Mouse (Mus musculus) 416B (cell line): ENCODE data around the gene Tmem8.
A peak's percentile ranks its signal among the peaks of the same experiment; 100 is the strongest.

ENCODE experiments used
- DNase-seq: peaks from one replicate; pipeline ENCODE4 v3.0.0; 2011; ENCODE audit warnings: low read depth

Tmem8 gene

DNA sequence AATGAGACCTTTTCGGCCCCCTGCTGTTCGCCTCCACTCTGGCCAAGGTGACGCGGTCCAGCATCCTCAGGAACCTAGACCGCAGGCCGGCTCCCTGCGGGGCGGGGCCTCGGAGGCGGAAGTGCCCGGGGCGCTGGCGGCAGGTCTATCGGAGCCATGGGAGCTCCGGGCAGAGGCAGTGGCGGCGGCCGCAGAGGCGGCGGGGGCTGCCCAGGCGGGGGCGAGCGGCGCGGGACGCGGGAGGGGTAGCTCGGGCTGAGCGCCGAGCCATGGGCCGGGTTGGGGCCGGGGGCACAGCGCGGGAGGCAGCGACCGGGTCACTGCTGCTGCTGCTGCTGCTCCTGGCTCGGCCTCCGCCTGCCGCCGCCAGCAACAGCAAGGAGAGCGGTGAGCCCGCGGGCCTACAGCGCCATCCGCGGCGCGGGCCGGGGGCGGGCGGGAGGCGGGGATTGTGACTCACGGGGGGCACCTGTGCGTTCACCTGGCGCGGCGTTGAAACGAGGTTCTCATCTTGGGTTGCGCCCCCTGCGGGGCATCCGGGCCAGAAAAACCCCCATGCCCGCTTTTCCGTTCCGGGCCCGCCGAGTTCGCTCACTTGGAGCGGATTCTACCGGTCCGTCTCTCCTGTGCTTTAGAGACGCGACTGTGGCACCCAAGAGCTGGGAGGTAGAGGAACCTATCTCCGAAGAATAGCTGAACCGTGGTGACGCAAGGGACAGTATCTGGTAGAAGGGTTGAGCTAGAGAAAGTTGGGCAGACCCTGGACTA lies at the start of gene Tmem8:
Tmem8 (plus strand) TSS at position 119 of the 768 bp plus-strand sequence.
- peak; percentile 68 for DNase-seq

DNA sequence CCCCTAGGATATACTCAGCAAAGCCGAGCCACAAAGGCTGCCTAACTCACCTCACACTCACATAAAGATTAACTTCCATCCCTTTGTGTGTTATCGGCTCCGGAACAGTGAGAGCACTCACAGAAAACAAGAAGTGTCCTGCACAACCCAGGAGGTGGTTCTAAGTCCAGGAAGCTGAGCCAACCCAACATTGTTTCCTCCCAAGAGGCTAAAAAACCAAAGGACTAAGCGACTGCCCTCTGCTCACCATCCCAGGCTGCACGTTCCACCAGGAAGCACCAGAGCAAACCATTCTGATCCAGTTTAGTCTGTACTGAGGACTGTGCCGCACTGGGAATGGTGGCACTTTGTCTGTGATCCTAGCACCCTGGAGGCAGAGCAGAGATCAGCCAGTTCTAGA lies 48.2 kb upstream of the Tmem8 start:
- DNase-seq, result no peak

DNA sequence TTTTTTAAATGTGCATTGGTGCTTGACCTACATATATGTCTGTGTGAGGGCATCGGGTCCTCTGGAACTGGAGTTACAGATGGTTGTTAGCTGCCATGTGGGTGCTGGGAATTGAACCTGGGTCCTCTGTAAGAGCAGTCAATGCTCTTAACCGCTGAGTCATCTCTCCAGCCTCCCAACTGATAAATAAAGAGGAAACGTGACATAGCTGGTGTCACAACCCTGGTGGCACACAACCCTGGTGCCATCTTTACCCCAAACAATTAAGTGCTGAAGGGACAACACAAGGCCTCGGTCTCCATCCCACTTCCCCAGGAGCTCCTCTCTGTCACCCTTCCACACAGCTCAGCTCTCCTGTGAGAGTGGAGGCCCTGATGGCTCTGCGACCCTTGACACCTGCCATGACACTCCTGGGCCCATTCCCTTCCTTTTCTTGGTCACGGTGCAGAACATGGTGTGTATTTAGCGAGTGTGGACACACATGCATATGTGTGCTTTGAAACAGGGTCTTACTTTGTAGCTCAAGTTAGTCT lies 46.5 kb upstream of the Tmem8 start:
- DNase-seq, result peak; percentile 39

DNA sequence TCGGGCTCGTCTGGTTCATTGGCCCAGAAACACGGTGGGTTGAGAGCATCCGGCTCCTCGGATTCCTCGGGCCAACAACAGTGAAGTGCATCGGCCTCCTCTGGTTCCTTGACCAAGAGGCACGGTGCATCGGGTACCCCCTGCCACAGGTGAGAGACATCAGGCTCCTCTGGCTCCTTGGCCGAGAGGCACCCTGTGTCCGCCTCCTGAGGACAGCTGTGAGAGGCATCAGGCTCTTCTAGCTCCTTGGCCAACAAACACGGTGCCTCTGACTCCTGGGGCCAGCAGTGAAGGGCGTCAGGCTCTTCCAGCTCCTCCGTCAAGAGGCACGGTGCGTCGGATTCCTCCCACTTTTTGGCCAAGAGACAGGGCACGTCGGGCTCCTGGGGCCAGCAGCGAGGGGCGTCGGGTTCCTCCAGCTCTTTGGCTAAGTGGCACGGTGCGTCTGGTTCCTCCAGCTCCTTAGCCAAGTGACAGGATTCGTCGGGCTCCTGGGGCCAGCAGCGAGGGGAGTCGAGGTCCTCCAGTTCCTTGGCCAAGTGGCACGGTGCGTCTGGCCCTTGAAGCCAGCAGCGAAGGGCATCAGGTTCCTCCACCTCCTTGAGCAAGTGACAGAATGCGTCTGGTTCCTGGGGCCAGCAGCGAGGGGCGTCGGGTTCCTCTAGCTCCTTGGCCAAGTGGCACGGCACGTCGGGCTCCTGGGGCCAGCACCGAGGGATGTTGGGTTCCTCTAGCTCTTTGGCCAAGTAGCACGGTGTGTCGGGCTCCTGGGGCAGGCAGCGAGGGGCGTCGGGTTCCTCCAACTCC lies 44.9 kb upstream of the Tmem8 start:
- no peak for DNase-seq

DNA sequence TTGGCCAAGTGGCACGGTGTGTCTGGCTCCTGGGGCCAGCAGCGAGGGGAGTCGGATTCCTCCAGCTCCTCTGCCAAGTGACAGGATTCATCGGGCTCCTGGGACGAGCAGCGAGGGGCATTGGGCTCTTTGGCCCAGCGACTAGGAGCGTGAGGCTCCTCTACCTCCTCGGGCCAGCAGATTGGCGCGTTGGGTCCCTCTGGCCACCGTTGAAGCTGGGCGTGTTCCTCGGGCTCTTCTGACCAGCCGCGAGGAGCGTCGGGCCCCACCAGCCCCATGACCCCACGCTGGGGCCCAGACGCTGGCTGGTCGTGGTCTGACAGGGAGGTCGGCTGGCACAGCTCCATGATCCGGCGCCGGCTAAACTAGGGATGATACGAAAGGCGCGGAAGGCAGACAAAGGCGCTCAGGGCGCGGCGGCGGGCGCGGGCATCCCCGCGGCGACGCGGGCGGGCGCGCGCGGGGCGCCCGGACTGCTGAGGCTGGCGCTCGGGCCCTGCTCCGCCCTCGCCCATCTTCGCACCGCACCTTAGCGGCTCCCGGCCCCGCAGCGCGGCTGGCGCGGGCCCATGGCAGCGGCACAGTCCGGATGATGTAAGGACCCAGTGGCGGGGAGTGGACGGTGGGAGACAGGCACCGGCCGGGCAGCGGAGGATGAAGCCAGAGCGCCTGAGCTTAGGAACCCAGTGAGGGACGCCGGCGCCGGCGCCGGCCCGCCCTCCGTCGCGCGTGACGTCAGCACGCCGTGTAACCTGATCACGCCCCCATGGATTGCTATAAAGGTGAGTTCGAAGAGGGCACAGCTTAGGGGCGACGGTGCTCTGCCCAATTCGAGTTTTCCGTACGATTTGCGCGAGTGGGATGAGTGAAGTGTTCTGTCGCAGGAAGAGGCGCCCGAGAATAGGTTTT lies 44.0 kb upstream of the Tmem8 start, which contains the start of gene Rab11fip3:
Rab11fip3 (minus strand) TSS at position 725 of the 909 bp plus-strand sequence.
- DNase-seq, result peak; percentile 88

DNA sequence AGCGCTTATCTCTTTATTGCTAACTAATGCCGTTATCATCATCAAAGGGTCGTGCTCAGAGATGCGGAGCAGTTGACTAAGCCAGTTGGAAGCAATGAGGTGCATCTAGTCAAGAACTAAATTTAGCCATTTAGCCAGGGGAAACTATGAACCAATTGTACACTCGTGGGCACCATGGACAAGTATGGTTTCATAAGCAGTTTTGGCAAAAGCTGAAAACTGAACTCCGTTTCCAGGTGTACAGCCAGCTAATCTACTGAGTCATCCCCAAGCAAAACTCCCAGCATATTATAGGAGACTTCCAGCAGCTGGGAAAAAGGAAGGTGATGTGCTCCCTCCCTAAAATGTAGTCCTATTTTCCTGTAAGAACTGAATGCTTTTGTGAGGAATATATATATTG lies 43.0 kb upstream of the Tmem8 start:
- no peak for DNase-seq

DNA sequence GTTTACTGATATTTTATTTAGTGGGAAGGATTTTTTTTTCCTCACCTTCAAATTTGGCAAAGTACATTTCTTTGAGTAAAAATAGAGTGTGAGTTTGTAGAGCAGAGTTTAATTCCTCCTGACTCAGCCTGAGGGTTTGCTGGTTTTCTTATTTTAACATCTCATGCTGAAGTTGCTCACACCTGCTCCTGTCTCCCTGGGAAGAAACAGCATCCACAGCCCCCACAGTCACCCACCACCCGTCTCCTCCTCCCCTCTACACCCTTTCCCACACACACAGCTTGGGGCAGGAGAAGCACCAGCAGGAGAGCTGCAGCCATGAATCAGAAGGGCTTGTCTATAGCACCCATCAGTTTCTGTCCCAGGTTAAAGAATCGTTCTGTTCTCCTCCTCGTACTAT lies 37.9 kb upstream of the Tmem8 start:
- no peak for DNase-seq

DNA sequence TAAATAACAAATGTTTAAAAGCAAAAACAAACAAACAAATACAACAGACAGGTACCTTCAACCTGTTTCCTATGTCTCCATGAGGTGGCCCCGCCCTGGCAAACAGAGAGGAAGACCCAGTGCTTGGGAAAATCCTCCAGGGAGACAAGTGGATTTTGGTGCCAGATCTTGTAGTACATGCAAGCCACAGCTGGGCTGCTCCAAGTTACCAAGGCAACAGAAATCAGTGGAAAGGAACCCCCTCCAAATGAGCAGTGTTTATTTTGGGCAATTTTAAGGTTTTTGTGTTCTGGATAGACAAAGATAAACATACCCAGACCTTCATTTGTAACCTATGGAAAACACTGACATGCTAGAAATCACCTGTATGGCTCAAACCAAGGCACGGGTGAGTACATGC lies 34.2 kb upstream of the Tmem8 start:
- DNase-seq, result no peak

DNA sequence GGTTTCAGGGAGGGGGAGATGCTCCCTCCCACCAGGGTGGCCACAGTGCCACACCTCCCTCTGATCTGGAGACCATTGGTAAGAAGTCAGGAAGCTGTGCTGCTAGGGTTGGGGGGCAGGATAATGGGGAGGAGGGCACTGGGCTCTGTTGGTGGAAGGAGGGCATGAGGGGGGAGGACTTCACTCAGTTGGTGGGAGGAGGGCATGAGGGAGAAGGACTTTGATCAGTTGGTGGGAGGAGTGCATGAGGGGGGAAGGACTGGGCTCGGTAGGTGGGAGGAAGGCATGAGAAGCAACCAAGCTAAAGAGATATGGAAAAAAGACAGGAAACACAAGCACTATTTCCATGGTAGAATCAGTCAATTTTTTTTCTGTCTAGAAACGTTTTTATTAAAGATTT lies 32.2 kb upstream of the Tmem8 start:
- no peak for DNase-seq

DNA sequence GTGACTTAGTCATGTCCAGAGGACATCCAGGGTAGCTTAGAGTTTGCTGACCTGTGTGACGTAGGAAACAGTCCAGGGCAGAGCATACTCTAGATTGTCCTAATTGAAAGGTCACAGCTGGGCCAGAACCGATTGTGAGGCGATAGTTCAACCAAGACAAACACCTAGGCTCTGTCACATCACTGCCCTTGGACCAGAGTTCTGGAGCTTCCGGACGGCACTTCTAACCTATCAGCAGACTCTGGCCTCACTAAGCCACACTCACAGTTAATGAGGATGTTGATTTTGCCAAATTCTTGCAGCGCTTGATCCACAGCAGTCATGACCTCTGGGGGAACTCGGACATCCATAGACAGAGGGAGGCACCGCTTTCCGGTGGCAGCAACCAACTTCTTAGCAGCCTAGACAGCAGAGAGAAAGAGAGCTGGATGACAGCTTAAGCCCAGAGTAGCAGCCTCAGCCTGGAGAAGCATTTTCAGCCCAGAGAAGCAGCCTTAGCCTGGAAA lies 26.0 kb upstream of the Tmem8 start:
- no peak for DNase-seq

DNA sequence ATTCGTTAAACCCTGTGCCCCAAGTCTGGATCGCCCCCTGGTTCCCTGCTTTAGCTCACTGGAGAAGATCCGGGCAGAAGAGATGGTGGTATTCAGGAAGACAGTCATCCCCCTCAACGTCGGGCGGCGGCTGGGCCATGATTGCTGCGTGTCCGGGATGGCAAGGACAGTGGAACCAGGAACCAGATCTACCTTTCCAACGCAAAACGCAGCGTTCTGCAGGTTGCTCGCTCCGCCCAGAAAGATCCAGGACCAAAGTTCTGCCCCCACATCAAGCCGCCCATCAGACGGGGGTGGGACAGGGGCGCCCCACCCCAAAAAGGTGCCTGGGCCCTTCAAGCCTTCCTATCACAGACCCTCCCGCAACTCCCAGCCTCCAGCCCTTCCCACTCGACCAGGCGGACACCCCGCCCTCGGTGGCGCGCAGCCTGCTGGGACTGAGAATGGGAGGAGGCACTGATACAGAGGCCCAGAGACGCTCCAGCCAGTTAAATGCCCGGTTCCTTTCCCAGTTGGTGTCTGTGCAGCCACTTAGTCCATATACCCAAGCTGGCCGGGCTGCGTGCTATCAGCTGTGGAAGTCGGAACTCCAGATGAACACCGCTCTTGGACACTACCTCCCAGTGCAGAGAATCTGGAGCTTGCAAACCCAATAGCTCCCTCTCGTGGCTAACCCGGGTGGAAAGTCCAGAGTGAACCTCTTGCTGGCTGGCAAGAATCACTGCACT lies 23.0 kb upstream of the Tmem8 start, which contains the start of gene Decr2:
Decr2 (minus strand) TSS at position 433 of the 728 bp plus-strand sequence.
- DNase-seq, result peak; percentile 87

DNA sequence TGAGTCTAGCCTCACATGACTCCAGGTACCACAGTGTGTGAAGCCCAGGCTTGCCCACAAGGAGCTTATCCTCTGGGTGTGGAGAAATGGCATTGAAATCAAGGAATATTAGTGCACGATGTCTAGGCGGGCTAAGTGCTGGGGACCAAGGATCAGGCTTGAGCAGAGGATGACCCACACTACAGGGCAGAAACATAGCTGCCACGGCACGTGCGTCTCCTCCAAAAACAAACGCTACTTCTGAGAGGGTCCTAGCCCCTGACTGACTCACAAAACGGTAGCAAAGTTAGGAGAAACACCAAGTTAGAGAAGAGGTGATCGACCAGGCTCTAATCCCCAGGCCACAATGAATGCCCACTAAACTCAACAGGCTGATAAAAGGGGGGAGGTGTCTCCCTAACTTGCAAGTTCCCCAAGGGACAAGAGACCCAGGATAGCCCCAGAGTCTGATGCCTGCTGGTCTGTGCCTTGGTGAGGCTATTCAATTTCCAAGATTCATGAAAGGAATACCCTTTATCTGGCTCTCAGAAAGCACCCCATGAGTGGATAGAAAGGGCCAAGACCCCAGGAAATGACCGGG lies 18.5 kb upstream of the Tmem8 start:
- DNase-seq, result no peak

DNA sequence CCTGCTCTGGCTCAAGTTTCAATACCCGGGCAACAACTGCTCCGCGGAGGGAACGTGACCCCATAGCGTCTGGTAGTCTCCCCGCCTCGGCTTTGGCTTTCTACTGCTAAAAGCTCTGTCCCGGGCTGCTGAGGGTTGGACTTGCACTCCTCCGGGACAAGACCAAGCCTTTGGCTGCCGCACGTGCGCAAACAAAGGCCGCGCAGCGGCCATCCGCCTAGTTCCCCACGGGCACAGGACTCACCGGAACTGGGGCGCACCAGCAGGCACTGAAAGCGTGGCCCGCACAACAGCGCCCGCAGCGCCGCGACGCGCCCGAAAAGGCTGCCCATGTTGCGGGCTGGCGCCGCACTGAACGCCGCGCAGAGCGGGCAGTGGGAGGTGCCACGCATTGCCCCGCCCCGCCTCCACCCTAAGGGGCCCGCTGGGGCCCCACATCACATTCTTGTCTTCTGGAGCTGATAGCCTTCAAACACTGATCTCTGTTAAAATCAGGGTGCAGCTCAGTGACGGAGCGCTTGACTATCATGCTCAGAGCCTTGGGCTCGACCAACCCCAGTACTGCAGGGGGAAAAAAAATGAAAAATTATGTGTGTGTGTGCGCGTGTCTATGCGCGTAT lies 17.9 kb upstream of the Tmem8 start, which contains the start of gene Nme4:
Nme4 (minus strand) TSS at position 482 of the 620 bp plus-strand sequence.
- DNase-seq, result peak; percentile 47

DNA sequence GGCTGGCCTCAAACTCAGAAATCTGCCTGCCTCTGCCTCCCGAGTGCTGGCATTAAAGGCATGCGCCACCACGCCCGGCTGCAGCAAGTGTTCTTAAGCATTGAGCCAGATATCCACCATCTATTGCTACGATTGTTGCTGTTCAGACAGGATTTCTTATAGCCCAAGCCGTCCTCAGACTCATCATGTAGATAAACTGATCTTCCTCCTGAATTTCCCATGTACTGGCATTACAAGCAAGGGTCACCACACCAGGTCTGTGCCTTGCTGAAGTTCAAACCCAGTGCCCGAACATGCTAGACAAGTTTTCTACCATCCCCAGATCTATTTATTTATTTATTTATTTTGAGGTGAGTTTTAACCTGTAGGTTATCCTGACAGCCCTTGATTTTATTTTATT lies 14.6 kb upstream of the Tmem8 start:
- no peak for DNase-seq

DNA sequence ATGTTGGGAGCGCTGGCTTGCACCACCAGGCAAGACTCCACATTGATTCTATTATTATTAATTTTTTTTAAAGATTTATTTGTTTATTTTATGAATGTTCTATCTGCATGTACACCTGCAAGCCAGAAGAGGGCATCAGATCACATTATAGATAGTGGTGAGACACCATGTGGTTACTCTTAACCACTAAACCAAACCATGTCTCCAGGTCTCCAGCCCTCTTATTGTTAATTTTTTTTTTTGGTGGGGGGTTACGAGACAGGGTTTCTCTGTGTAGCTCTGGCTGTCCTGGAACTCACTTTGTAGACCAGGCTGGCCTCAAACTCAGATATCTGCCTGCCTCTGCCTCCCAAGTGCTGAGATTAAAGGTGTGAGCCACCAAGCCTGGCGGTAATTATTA lies 13.8 kb upstream of the Tmem8 start:
- DNase-seq, result peak; percentile 77

DNA sequence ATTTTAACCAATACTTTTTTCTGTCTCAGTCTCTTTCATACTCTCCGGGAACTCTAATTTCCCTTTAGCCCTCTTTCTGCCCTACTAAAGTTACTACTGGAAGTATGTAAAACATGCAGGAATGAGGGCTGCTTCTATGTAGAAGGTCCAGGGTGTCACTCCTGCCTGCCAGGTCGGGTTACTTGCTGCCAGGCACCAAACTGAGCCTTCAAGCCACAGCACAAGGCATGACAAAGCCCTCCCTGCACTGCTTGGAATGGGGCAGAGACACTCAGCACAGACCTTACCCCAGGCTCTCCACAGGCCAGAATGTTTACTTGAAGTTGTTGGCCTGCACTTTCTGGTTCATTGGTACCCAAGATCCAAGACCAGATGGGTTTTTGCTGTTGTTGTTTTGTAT lies 12.9 kb upstream of the Tmem8 start:
- no peak for DNase-seq

DNA sequence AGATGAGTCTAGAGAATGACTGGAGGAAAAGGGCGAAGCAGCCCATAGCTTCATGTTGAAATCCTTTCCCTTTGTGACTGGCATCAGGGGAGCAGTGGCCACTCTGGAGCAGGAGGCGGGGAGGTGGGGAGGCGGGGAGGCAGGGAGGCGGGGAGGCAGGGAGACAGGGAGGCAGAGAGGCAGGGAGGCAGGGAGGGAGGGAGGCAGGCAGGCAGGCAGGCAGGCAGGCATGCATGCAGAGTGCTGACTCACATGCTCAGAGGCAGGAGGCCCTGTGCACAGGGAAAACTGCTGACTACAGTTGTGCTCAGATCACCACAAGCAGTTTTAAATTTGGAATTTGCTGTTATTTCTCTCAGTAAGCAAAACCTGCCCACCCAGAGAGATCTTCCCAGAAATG lies 11.6 kb upstream of the Tmem8 start:
- DNase-seq, result peak; percentile 68

DNA sequence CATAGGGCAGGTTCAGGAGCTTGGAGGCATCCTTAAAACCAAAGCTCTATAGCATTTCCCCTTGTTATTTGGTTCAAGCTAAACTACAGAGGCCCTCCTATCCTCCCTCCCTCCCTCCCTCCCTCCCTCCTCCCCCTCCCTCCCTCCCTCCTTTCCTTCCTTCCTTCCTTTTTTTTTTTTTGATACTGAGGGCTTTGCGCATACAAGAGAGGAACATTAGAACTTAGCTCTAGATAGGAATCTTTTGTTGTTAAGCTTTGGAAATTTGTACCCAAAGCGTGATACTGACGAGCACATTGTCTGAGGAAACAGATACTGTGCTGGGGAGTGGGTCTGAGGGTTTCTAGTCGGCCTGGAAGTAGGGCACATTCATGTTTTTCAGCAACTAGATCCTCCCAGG lies 7.5 kb upstream of the Tmem8 start:
- no peak for DNase-seq

DNA sequence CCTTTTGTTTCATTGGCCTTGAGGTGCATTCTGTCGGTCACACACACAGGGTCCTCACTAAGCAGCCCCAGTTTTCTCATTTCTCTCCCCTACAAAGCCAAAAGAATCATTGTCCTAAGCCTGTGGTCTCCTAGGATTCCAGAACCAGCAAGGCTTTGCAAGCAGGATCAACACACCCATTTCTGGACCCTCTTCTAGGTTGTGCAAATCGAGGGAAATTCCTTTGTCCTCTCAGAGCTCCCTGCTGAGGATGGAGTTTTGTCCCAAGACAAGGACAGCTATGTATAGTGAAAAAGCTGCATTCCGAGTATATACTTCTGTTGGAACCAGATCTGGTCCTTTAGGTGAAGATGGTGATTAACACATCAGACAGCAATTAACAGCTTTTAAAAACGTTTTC lies 2.9 kb upstream of the Tmem8 start:
- no peak for DNase-seq

DNA sequence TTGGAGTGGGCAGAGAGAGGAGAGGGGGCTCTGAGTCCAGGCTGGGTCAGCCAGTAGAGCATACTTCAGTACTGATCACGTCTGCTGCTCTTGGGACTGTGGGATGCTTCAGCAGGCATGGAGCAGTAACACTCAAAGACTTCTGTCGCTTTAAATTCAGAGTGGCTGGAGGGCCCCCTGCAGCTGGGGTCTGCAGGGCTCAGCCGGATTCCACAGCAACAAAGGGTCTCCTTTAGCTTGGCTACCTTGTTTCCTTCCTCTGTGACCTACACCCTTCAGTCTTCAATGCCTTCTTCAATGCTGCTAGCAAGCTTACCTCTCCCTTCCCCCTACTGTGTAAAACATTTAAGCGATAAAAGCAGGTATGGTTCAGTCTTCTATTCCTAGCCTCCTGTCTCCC lies 2.1 kb upstream of the Tmem8 start:
- no peak for DNase-seq
